Mouse (Mus musculus): ENCODE results near the gene Pmp22.

Gene Pmp22

GRCm38 (mm10) chr11:63162806-63163205 is 34.0 kb downstream of the Pmp22 start:
- DNase-seq (ENCODE audit: low spot score in 2 of 2), result no peak

- DNase-seq (ENCODE audit: low spot score in 2 of 2), result no peak
Observed at GRCm38 (mm10) chr11:63163550-63163949, 34.8 kb downstream of the Pmp22 start.

- DNase-seq (ENCODE audit: low spot score in 2 of 2), result no peak
Observed at GRCm38 (mm10) chr11:63163986-63164682, 35.4 kb downstream of the Pmp22 start.

GRCm38 (mm10) chr11:63164756-63165484 is 36.1 kb downstream of the Pmp22 start:
- DNase-seq (ENCODE audit: low spot score in 2 of 2), result no peak

GRCm38 (mm10) chr11:63167826-63168225 is 39.0 kb downstream of the Pmp22 start:
- no peak for DNase-seq (ENCODE audit: low spot score in 2 of 2)

GRCm38 (mm10) chr11:63168551-63169258 is 39.9 kb downstream of the Pmp22 start:
- no peak for DNase-seq (ENCODE audit: low spot score in 2 of 2)

- DNase-seq (ENCODE audit: low spot score in 2 of 2), result peak in 1 of 2 experiments; percentile 11
Observed at GRCm38 (mm10) chr11:63171977-63172376, 43.2 kb downstream of the Pmp22 start.

GRCm38 (mm10) chr11:63173604-63174003 is 44.8 kb downstream of the Pmp22 start:
- DNase-seq (ENCODE audit: low spot score in 2 of 2), result peak in 1 of 2 experiments; percentile 36

- no peak for DNase-seq (ENCODE audit: low spot score in 2 of 2)
Observed at GRCm38 (mm10) chr11:63175302-63175701, 46.5 kb downstream of the Pmp22 start.

GRCm38 (mm10) chr11:63176416-63176815 is 47.6 kb downstream of the Pmp22 start:
- DNase-seq (ENCODE audit: low spot score in 2 of 2), result no peak

- no peak for DNase-seq (ENCODE audit: low spot score in 2 of 2)
Observed at GRCm38 (mm10) chr11:63180262-63181101, 51.7 kb downstream of the Pmp22 start.

GRCm38 (mm10) chr11:63188803-63189202 is 60.0 kb downstream of the Pmp22 start:
- DNase-seq (ENCODE audit: low spot score in 2 of 2), result no peak

GRCm38 (mm10) chr11:63198070-63198469 is 69.3 kb downstream of the Pmp22 start:
- no peak for DNase-seq (ENCODE audit: low spot score in 2 of 2)

- DNase-seq (ENCODE audit: low spot score in 2 of 2), result no peak
Observed at GRCm38 (mm10) chr11:63201989-63202535, 73.3 kb downstream of the Pmp22 start.
